Mouse (Mus musculus) midbrain, postnatal 0 days (tissue): ENCODE results near the gene Gm4131. TPM values are rescaled to one million over a fixed set of nuclear protein-coding genes. Genes with fewer than 3 reads are reported as not detected.

Source experiments
- ATAC-seq: fragments of 200-750 bp; cut with Nextera tagmentation; 2 replicates; pipeline ENCODE4 v1.8.0; 2017; ENCODE audit warnings: moderate number of reproducible peaks, mild to moderate bottlenecking, moderate TSS enrichment, moderate library complexity; ENCODE audit not compliant: low FRiP score
- DNase-seq: peaks from one replicate; pipeline ENCODE4 v3.0.0-alpha.2; 2015; ENCODE audit warnings: low spot score
- H3K27ac ChIP-seq: fragments of 300-500 bp; sonication (generic); 2 replicates; pipeline ENCODE4 v1.5.1; 2014; ENCODE audit warnings: low read depth, mild to moderate bottlenecking, low read length, mixed read lengths
- H3K27me3 ChIP-seq: fragments of 300-500 bp; sonication (generic); 2 replicates; pipeline ENCODE4 v1.6.1; 2014; ENCODE audit warnings: low read length, control low read depth, mixed read lengths; ENCODE audit not compliant: insufficient read depth
- H3K36me3 ChIP-seq: fragments of 300-500 bp; sonication (generic); 2 replicates; pipeline ENCODE4 v1.6.1; 2014; ENCODE audit warnings: low read length, control low read depth, mixed read lengths; ENCODE audit not compliant: insufficient read depth
- H3K4me1 ChIP-seq: fragments of 300-500 bp; sonication (generic); 2 replicates; pipeline ENCODE4 v1.6.1; 2014; ENCODE audit warnings: mild to moderate bottlenecking, control low read depth, antibody characterized with exemption, low read length, mixed read lengths; ENCODE audit not compliant: insufficient read depth
- H3K4me2 ChIP-seq: fragments of 300-500 bp; sonication (generic); 2 replicates; pipeline ENCODE4 v1.6.1; 2014; ENCODE audit warnings: low read depth, mild to moderate bottlenecking, low read length, mixed read lengths; ENCODE audit not compliant: poor library complexity, severe bottlenecking
- H3K4me3 ChIP-seq: fragments of 300-500 bp; sonication (generic); 2 replicates; pipeline ENCODE4 v1.5.1; 2014; ENCODE audit warnings: low read depth, mild to moderate bottlenecking, low read length, moderate library complexity
- H3K9ac ChIP-seq: fragments of 300-500 bp; sonication (generic); replicated peaks from 2 replicates; pipeline ENCODE4 v1.6.1; 2014; ENCODE audit warnings: mild to moderate bottlenecking, low read length, moderate library complexity, mixed read lengths; ENCODE audit not compliant: poor library complexity, severe bottlenecking
- H3K9me3 ChIP-seq: fragments of 300-500 bp; sonication (generic); 2 replicates; pipeline ENCODE4 v1.6.1; 2016; ENCODE audit warnings: low read length, control low read depth
- CTCF ChIP-seq: IDR thresholded peaks from 2 replicates; pipeline ENCODE4 v1.5.1; 2016; ENCODE audit warnings: antibody characterized with exemption, mild to moderate bottlenecking
- WGBS: fragments of 180-500 bp; shearing (Covaris S2); extraction: QIAGEN DNeasy Blood & Tissue Kit; methylation state at CpG from one replicate; pipeline ENCODE4 v1.1.7; 2014; 5-methylcytosine and 5-hydroxymethylcytosine counted together
- polyA plus RNA-seq: library from polyadenylated mRNA; unstranded; fragments of >200 nt; fragmentation: Nextera tagmentation; extraction: Ambion mirVana; gene quantifications from 2 replicates; pipeline ENCODE4 v1.2.1, GENCODE M21; 2015
- total RNA-seq: library from RNA; depleted of rRNA; stranded (reverse); fragments of >200 nt; gene quantifications from 2 replicates; pipeline ENCODE4 v1.2.3, GENCODE M21; 2014

Gm4131 gene
- total and polyA plus RNA-seq, 2 experiments from 2014 or later, result 0.14 TPM; not detected in 1

GRCm38 (mm10) chr14:62443840-62444430, 122.8 kb downstream of the Gm4131 start:
- 82% methylated on average over 6 of the region's 6 CpGs for WGBS
- Histone ChIP-seq H3K9me3 (no peaks in the 10 kb centered on the region), H3K9ac (no peak overlapping the region), H3K36me3 (no peaks in the 10 kb centered on the region), H3K4me2 (no peak overlapping the region), H3K4me3 (no peak overlapping the region), H3K27me3 (no peaks in the 10 kb centered on the region), H3K27ac (no peak overlapping the region), H3K4me1 (no peaks in the 10 kb centered on the region)
- no peak for TF ChIP-seq CTCF
- no peak for DNase-seq
- no peak for ATAC-seq

- H3K27me3 ChIP-seq, result no peaks in the 10 kb centered on the region
- H3K27ac ChIP-seq, result no peak overlapping the region
- no peak for TF ChIP-seq CTCF
- ATAC-seq (no peak), DNase-seq (no peak)
- 38% methylated on average over 1 of the region's 1 CpGs for WGBS
- no peaks in the 10 kb centered on the region for H3K36me3 ChIP-seq
- no peak overlapping the region for H3K4me2 ChIP-seq
- H3K4me3 ChIP-seq, result no peak overlapping the region
- no peaks in the 10 kb centered on the region for H3K9me3 ChIP-seq
- no peak overlapping the region for H3K9ac ChIP-seq
- no peaks in the 10 kb centered on the region for H3K4me1 ChIP-seq
Observed at GRCm38 (mm10) chr14:62442971-62443370, 123.8 kb downstream of the Gm4131 start.

- ATAC-seq, result no peak
- Histone ChIP-seq H3K4me2 (no peak overlapping the region), H3K4me3 (no peak overlapping the region), H3K9me3 (no peaks in the 10 kb centered on the region), H3K27ac (no peak overlapping the region), H3K4me1 (no peaks in the 10 kb centered on the region), H3K36me3 (no peaks in the 10 kb centered on the region), H3K9ac (no peak overlapping the region), H3K27me3 (no peaks in the 10 kb centered on the region)
- TF ChIP-seq CTCF, result no peak
- no peak for DNase-seq
Observed at GRCm38 (mm10) chr14:62440036-62440435, 126.7 kb downstream of the Gm4131 start.

- no peak for TF ChIP-seq CTCF
- WGBS, result 93% methylated on average over 4 of the region's 4 CpGs
Observed at GRCm38 (mm10) chr14:62438236-62438635, 128.5 kb downstream of the Gm4131 start.

GRCm38 (mm10) chr14:62437806-62438205, 128.9 kb downstream of the Gm4131 start:
- Histone ChIP-seq H3K27me3 (no peaks in the 10 kb centered on the region), H3K4me3 (no peak overlapping the region), H3K4me1 (no peaks in the 10 kb centered on the region), H3K9ac (no peak overlapping the region), H3K9me3 (no peaks in the 10 kb centered on the region), H3K36me3 (no peaks in the 10 kb centered on the region), H3K27ac (no peak overlapping the region), H3K4me2 (no peak overlapping the region)
- ATAC-seq (no peak), DNase-seq (no peak)
- no peak for TF ChIP-seq CTCF
- WGBS, result 89% methylated on average over 2 of the region's 2 CpGs

More at GRCm38 (mm10) chr14:62438236-62438635, 128.5 kb downstream of the Gm4131 start:
- no peaks in the 10 kb centered on the region for H3K4me1 ChIP-seq
- no peak for DNase-seq
- H3K36me3 ChIP-seq, result no peaks in the 10 kb centered on the region
- no peaks in the 10 kb centered on the region for H3K9me3 ChIP-seq
- H3K27ac ChIP-seq, result no peak overlapping the region
- H3K4me2 ChIP-seq, result no peak overlapping the region
- no peak for ATAC-seq
- H3K27me3 ChIP-seq, result no peaks in the 10 kb centered on the region
- no peak overlapping the region for H3K9ac ChIP-seq
- no peak overlapping the region for H3K4me3 ChIP-seq

- ATAC-seq, result no peak
- Histone ChIP-seq H3K27ac (no peak overlapping the region), H3K27me3 (no peaks in the 10 kb centered on the region), H3K9ac (no peak overlapping the region), H3K4me2 (no peak overlapping the region), H3K4me1 (no peaks in the 10 kb centered on the region), H3K9me3 (no peaks in the 10 kb centered on the region), H3K4me3 (no peak overlapping the region), H3K36me3 (no peaks in the 10 kb centered on the region)
- no peak for TF ChIP-seq CTCF
- no peak for DNase-seq
- 63% methylated on average over 2 of the region's 2 CpGs for WGBS
Observed at GRCm38 (mm10) chr14:62425277-62425691, 141.4 kb downstream of the Gm4131 start.
